Comparison of ENCODE assay signal across 34 mouse cellular contexts in genomic region chr13:59811581-59811980, GRCm38 (mm10). TPM values are rescaled to one million over a fixed set of nuclear protein-coding genes. Genes with fewer than 3 reads are reported as not detected.
"Had no signal": no experiment of that assay in that cellular context is flagged by ENCODE, and none has a peak within 500 bp of the region (broad histone marks: within the 10 kb centered on the region; RNA-seq: fewer than 3 reads in every experiment).

No protein-coding gene starts in this region.

- H3K27me3 ChIP-seq: embryonic facial prominence, embryonic 12.5 days; embryonic facial prominence, embryonic 13.5 days; embryonic facial prominence, embryonic 15.5 days; forebrain, embryonic 12.5 days; forebrain, embryonic 13.5 days; forebrain, embryonic 15.5 days had no signal

- H3K27ac ChIP-seq: embryonic facial prominence, embryonic 10.5 days; embryonic facial prominence, embryonic 12.5 days; embryonic facial prominence, embryonic 13.5 days; embryonic facial prominence, embryonic 15.5 days; forebrain, embryonic 10.5 days; forebrain, embryonic 12.5 days; forebrain, embryonic 13.5 days; forebrain, embryonic 15.5 days; gastrocnemius, adult 2 months had no signal

- H3K4me3 ChIP-seq: embryonic facial prominence, embryonic 10.5 days; embryonic facial prominence, embryonic 12.5 days; embryonic facial prominence, embryonic 13.5 days; embryonic facial prominence, embryonic 15.5 days; erythroblast, embryonic 14.5 days; forebrain, embryonic 10.5 days; forebrain, embryonic 12.5 days; forebrain, embryonic 13.5 days; forebrain, embryonic 15.5 days; gastrocnemius, adult 2 months had no signal

- ATAC-seq: forebrain, embryonic 13.5 days; forebrain, embryonic 14.5 days; forebrain, embryonic 15.5 days; forebrain, embryonic 16.5 days; forebrain, postnatal 0 days had no signal

- H3K9ac ChIP-seq: embryonic facial prominence, embryonic 12.5 days; embryonic facial prominence, embryonic 13.5 days; embryonic facial prominence, embryonic 15.5 days; forebrain, embryonic 12.5 days; forebrain, embryonic 13.5 days; forebrain, embryonic 15.5 days; forebrain, postnatal 0 days had no signal

- H3K4me1 ChIP-seq: embryonic facial prominence, embryonic 10.5 days; embryonic facial prominence, embryonic 12.5 days; embryonic facial prominence, embryonic 13.5 days; embryonic facial prominence, embryonic 15.5 days; forebrain, embryonic 10.5 days; forebrain, embryonic 12.5 days; forebrain, embryonic 13.5 days; forebrain, embryonic 15.5 days had no signal

- DNase-seq: cerebellum, adult 18-20 months; cerebellum, adult 2 months; cerebellum, adult 8-10 months; cerebellum, adult 9-10 months; cerebellum, adult 9-11 months; cerebellum, postnatal 10 days; cerebellum, postnatal 14 days; cerebellum, postnatal 25 days; cerebellum, postnatal 36 days; embryo, embryonic 11 days; forebrain, postnatal 0 days; gastrocnemius, adult 2 months; gastrocnemius, postnatal 10 days; gastrocnemius, postnatal 14 days; gastrocnemius, postnatal 25 days; gastrocnemius, postnatal 36 days; heart, adult 18-20 months had no signal

- H3K4me2 ChIP-seq: embryonic facial prominence, embryonic 12.5 days; embryonic facial prominence, embryonic 13.5 days; embryonic facial prominence, embryonic 15.5 days; forebrain, embryonic 12.5 days; forebrain, embryonic 13.5 days; forebrain, embryonic 15.5 days had no signal

- H3K9me3 ChIP-seq: embryonic facial prominence, embryonic 10.5 days; embryonic facial prominence, embryonic 12.5 days; embryonic facial prominence, embryonic 13.5 days; embryonic facial prominence, embryonic 15.5 days; forebrain, embryonic 10.5 days; forebrain, embryonic 12.5 days; forebrain, embryonic 13.5 days; forebrain, embryonic 15.5 days had no signal

RNA-seq across cellular contexts. Expression of gene Gm49354, which starts 29.5 kb away (rescaled TPM):
- polyA plus RNA-seq: cerebellum, adult 2 months; cortical plate, adult 2 months; embryonic facial prominence, embryonic 10.5 days; embryonic facial prominence, embryonic 11.5 days; embryonic facial prominence, embryonic 12.5 days; embryonic facial prominence, embryonic 13.5 days; embryonic facial prominence, embryonic 14.5 days; embryonic facial prominence, embryonic 15.5 days; forebrain, embryonic 10.5 days; forebrain, embryonic 11.5 days; forebrain, embryonic 12.5 days; forebrain, embryonic 13.5 days; forebrain, embryonic 14.5 days; forebrain, embryonic 15.5 days; forebrain, embryonic 16.5 days; forebrain, postnatal 0 days; frontal cortex, adult 2 months; gonadal fat pad, adult 2 months had no signal
